Mouse (Mus musculus): ENCODE measurements around the gene Elmsan1. TPM values are rescaled to one million over a fixed set of nuclear protein-coding genes. Genes with fewer than 3 reads are reported as not detected.

Gene Elmsan1
- 32.6 TPM for polyA plus RNA-seq (2015; fragmentation: Illumina TruSeq; extraction: RNeasy Lipid Tissue Mini Kit (QIAGEN cat#74804); ENCODE audit: insufficient read depth, low replicate concordance)

GRCm38 (mm10) chr12:84218289-84219120 lies at the start of gene Elmsan1:
Elmsan1 (minus strand) TSS chr12:84218881.

GRCm38 (mm10) chr12:84147954-84148621 lies 70.6 kb downstream of the Elmsan1 start, which contains the start of gene Pnma1:
Pnma1 (minus strand) TSS chr12:84148489.

GRCm38 (mm10) chr12:84114153-84114994 lies 104.3 kb downstream of the Elmsan1 start, which contains the start of gene Dnal1:
Dnal1 (plus strand) TSS chr12:84114366.

GRCm38 (mm10) chr12:84100604-84101492 lies 117.8 kb downstream of the Elmsan1 start, which contains the start of gene Acot6:
Acot6 (plus strand) TSS chr12:84100654.

Other genes starting within 250 kb of the Elmsan1 start
- not detected for gene Heatr4, start 234.0 kb downstream of the Elmsan1 start, polyA plus RNA-seq (2015; fragmentation: Illumina TruSeq; extraction: RNeasy Lipid Tissue Mini Kit (QIAGEN cat#74804); ENCODE audit: insufficient read depth, low replicate concordance)
- 3.1 TPM for gene Acot2, start 231.0 kb downstream of the Elmsan1 start, polyA plus RNA-seq (2015; fragmentation: Illumina TruSeq; extraction: RNeasy Lipid Tissue Mini Kit (QIAGEN cat#74804); ENCODE audit: insufficient read depth, low replicate concordance)
- gene Acot1, start 209.4 kb downstream of the Elmsan1 start, polyA plus RNA-seq (2015; fragmentation: Illumina TruSeq; extraction: RNeasy Lipid Tissue Mini Kit (QIAGEN cat#74804); ENCODE audit: insufficient read depth, low replicate concordance): 8.4 TPM
- gene Acot4, start 180.5 kb downstream of the Elmsan1 start, polyA plus RNA-seq (2015; fragmentation: Illumina TruSeq; extraction: RNeasy Lipid Tissue Mini Kit (QIAGEN cat#74804); ENCODE audit: insufficient read depth, low replicate concordance): 0.36 TPM
- gene Gm49366, start 179.9 kb downstream of the Elmsan1 start, polyA plus RNA-seq (2015; fragmentation: Illumina TruSeq; extraction: RNeasy Lipid Tissue Mini Kit (QIAGEN cat#74804); ENCODE audit: insufficient read depth, low replicate concordance): not detected
- not detected for gene Acot3, start 166.7 kb downstream of the Elmsan1 start, polyA plus RNA-seq (2015; fragmentation: Illumina TruSeq; extraction: RNeasy Lipid Tissue Mini Kit (QIAGEN cat#74804); ENCODE audit: insufficient read depth, low replicate concordance)
- not detected for gene Acot5, start 149.6 kb downstream of the Elmsan1 start, polyA plus RNA-seq (2015; fragmentation: Illumina TruSeq; extraction: RNeasy Lipid Tissue Mini Kit (QIAGEN cat#74804); ENCODE audit: insufficient read depth, low replicate concordance)
- gene Acot6, start 118.2 kb downstream of the Elmsan1 start, polyA plus RNA-seq (2015; fragmentation: Illumina TruSeq; extraction: RNeasy Lipid Tissue Mini Kit (QIAGEN cat#74804); ENCODE audit: insufficient read depth, low replicate concordance): 1.7 TPM
- gene Dnal1, start 104.5 kb downstream of the Elmsan1 start, polyA plus RNA-seq (2015; fragmentation: Illumina TruSeq; extraction: RNeasy Lipid Tissue Mini Kit (QIAGEN cat#74804); ENCODE audit: insufficient read depth, low replicate concordance): 3.0 TPM
- 0.25 TPM for gene Pnma1, start 70.4 kb downstream of the Elmsan1 start, polyA plus RNA-seq (2015; fragmentation: Illumina TruSeq; extraction: RNeasy Lipid Tissue Mini Kit (QIAGEN cat#74804); ENCODE audit: insufficient read depth, low replicate concordance)
- gene Ptgr2, start 66.4 kb upstream of the Elmsan1 start, polyA plus RNA-seq (2015; fragmentation: Illumina TruSeq; extraction: RNeasy Lipid Tissue Mini Kit (QIAGEN cat#74804); ENCODE audit: insufficient read depth, low replicate concordance): 42.3 TPM
- 50.4 TPM for gene Zfp410, start 98.0 kb upstream of the Elmsan1 start, polyA plus RNA-seq (2015; fragmentation: Illumina TruSeq; extraction: RNeasy Lipid Tissue Mini Kit (QIAGEN cat#74804); ENCODE audit: insufficient read depth, low replicate concordance)
- 13.8 TPM for gene Coq6, start 142.8 kb upstream of the Elmsan1 start, polyA plus RNA-seq (2015; fragmentation: Illumina TruSeq; extraction: RNeasy Lipid Tissue Mini Kit (QIAGEN cat#74804); ENCODE audit: insufficient read depth, low replicate concordance)
- 1.6 TPM for gene Fam161b, start 143.0 kb upstream of the Elmsan1 start, polyA plus RNA-seq (2015; fragmentation: Illumina TruSeq; extraction: RNeasy Lipid Tissue Mini Kit (QIAGEN cat#74804); ENCODE audit: insufficient read depth, low replicate concordance)
- 43.1 TPM for gene Entpd5, start 190.1 kb upstream of the Elmsan1 start, polyA plus RNA-seq (2015; fragmentation: Illumina TruSeq; extraction: RNeasy Lipid Tissue Mini Kit (QIAGEN cat#74804); ENCODE audit: insufficient read depth, low replicate concordance)
- 1.6 TPM for gene Bbof1, start 190.2 kb upstream of the Elmsan1 start, polyA plus RNA-seq (2015; fragmentation: Illumina TruSeq; extraction: RNeasy Lipid Tissue Mini Kit (QIAGEN cat#74804); ENCODE audit: insufficient read depth, low replicate concordance)
- gene Rnf113a2, start 198.3 kb upstream of the Elmsan1 start, polyA plus RNA-seq (2015; fragmentation: Illumina TruSeq; extraction: RNeasy Lipid Tissue Mini Kit (QIAGEN cat#74804); ENCODE audit: insufficient read depth, low replicate concordance): 22.5 TPM
- 20.8 TPM for gene Aldh6a1, start 232.1 kb upstream of the Elmsan1 start, polyA plus RNA-seq (2015; fragmentation: Illumina TruSeq; extraction: RNeasy Lipid Tissue Mini Kit (QIAGEN cat#74804); ENCODE audit: insufficient read depth, low replicate concordance)
- 17.9 TPM for gene Lin52, start 232.5 kb upstream of the Elmsan1 start, polyA plus RNA-seq (2015; fragmentation: Illumina TruSeq; extraction: RNeasy Lipid Tissue Mini Kit (QIAGEN cat#74804); ENCODE audit: insufficient read depth, low replicate concordance)

Data from spleen, adult 10 weeks (tissue).